Mouse (Mus musculus) liver, embryonic 12.5 days (tissue): ENCODE results near the gene Rps6kc1. TPM values are rescaled to one million over a fixed set of nuclear protein-coding genes. Genes with fewer than 3 reads are reported as not detected.

Experiments
- ATAC-seq: fragments of 200-750 bp; cut with Nextera tagmentation; 2 replicates; pipeline ENCODE4 v1.8.0; 2017; ENCODE audit warnings: moderate number of reproducible peaks, mild to moderate bottlenecking, moderate library complexity
- H3K27ac ChIP-seq: fragments of 300-500 bp; sonication (generic); 2 replicates; pipeline ENCODE4 v1.5.1; 2016; ENCODE audit warnings: mild to moderate bottlenecking
- H3K27me3 ChIP-seq: fragments of 300-500 bp; sonication (generic); replicated peaks from 2 replicates; pipeline ENCODE4 v1.6.1; 2016; ENCODE audit warnings: mild to moderate bottlenecking, moderate library complexity
- H3K36me3 ChIP-seq: fragments of 300-500 bp; sonication (generic); 2 replicates; pipeline ENCODE4 v1.6.1; 2016; ENCODE audit warnings: mild to moderate bottlenecking, moderate library complexity
- H3K4me1 ChIP-seq: fragments of 300-500 bp; sonication (generic); 2 replicates; pipeline ENCODE4 v1.6.1; 2016
- H3K4me2 ChIP-seq: fragments of 300-500 bp; sonication (generic); 2 replicates; pipeline ENCODE4 v1.6.1; 2016; ENCODE audit warnings: mild to moderate bottlenecking, moderate library complexity
- H3K4me3 ChIP-seq: fragments of 300-500 bp; sonication (generic); 2 replicates; pipeline ENCODE4 v1.5.1; 2016; ENCODE audit warnings: mild to moderate bottlenecking, moderate library complexity
- H3K9ac ChIP-seq: fragments of 300-500 bp; sonication (generic); 2 replicates; pipeline ENCODE4 v1.6.1; 2016; ENCODE audit warnings: mild to moderate bottlenecking, moderate library complexity
- H3K9me3 ChIP-seq: fragments of 300-500 bp; sonication (generic); replicated peaks from 2 replicates; pipeline ENCODE4 v1.6.1; 2016; ENCODE audit warnings: mild to moderate bottlenecking, moderate library complexity
- WGBS: fragments of 180-500 bp; shearing (Covaris S2); methylation state at CpG from one replicate; pipeline ENCODE4 v1.1.7; 2016; ENCODE audit not compliant: insufficient replicate concordance; 5-methylcytosine and 5-hydroxymethylcytosine counted together
- polyA plus RNA-seq: library from polyadenylated mRNA; unstranded; fragments of >200 nt; fragmentation: Nextera tagmentation; extraction: Ambion mirVana; gene quantifications from 2 replicates; pipeline ENCODE4 v1.2.1, GENCODE M21; 2016

The Rps6kc1 gene
- polyA plus RNA-seq, 1 experiment from 2014 or later: 5.7 TPM

- WGBS: 68% methylated on average over 8 of the region's 8 CpGs
- H3K9me3 ChIP-seq: no peaks in the 10 kb centered on the region
These were observed 159.6 kb downstream of the Rps6kc1 start for GRCm38 (mm10) chr1:190751794-190752570.

GRCm38 (mm10) chr1:190748937-190749336 lies 162.6 kb downstream of the Rps6kc1 start:
- Histone ChIP-seq H3K27ac (no peak overlapping the region), H3K9me3 (no peaks in the 10 kb centered on the region), H3K27me3 (no peaks in the 10 kb centered on the region), H3K9ac (no peak overlapping the region), H3K4me2 (no peak overlapping the region), H3K4me3 (no peak overlapping the region), H3K4me1 (no peaks in the 10 kb centered on the region), H3K36me3 (no peaks in the 10 kb centered on the region)
- no peak for ATAC-seq
- 70% methylated on average over 10 of the region's 10 CpGs for WGBS

More at GRCm38 (mm10) chr1:190751794-190752570, 159.6 kb downstream of the Rps6kc1 start:
- Histone ChIP-seq H3K27me3 (no peaks in the 10 kb centered on the region), H3K4me3 (no peak overlapping the region), H3K9ac (no peak overlapping the region), H3K27ac (no peak overlapping the region), H3K36me3 (no peaks in the 10 kb centered on the region), H3K4me2 (no peak overlapping the region), H3K4me1 (no peaks in the 10 kb centered on the region)
- ATAC-seq: no peak

GRCm38 (mm10) chr1:190741421-190741820 lies 170.1 kb downstream of the Rps6kc1 start:
- 57% methylated on average over 5 of the region's 5 CpGs for WGBS
- no peak overlapping the region for H3K27ac ChIP-seq
- no peak overlapping the region for H3K9ac ChIP-seq
- H3K9me3 ChIP-seq: no peaks in the 10 kb centered on the region
- no peak for ATAC-seq
- no peak overlapping the region for H3K4me2 ChIP-seq
- no peaks in the 10 kb centered on the region for H3K27me3 ChIP-seq
- H3K36me3 ChIP-seq: no peaks in the 10 kb centered on the region
- H3K4me3 ChIP-seq: no peak overlapping the region
- no peaks in the 10 kb centered on the region for H3K4me1 ChIP-seq

GRCm38 (mm10) chr1:190732803-190733202 lies 178.8 kb downstream of the Rps6kc1 start:
- H3K4me1 ChIP-seq: no peaks in the 10 kb centered on the region

GRCm38 (mm10) chr1:190729516-190730088 lies 182.0 kb downstream of the Rps6kc1 start:
- Histone ChIP-seq H3K4me3 (no peak overlapping the region), H3K27me3 (no peaks in the 10 kb centered on the region), H3K4me2 (no peak overlapping the region), H3K9ac (no peak overlapping the region), H3K4me1 (no peaks in the 10 kb centered on the region), H3K27ac (no peak overlapping the region), H3K9me3 (no peaks in the 10 kb centered on the region), H3K36me3 (no peaks in the 10 kb centered on the region)
- WGBS: 65% methylated on average over 7 of the region's 7 CpGs
- ATAC-seq: no peak

More at GRCm38 (mm10) chr1:190732803-190733202, 178.8 kb downstream of the Rps6kc1 start:
- no peaks in the 10 kb centered on the region for H3K36me3 ChIP-seq
- H3K4me2 ChIP-seq: no peak overlapping the region
- WGBS: 41% methylated on average over 6 of the region's 6 CpGs
- no peak overlapping the region for H3K4me3 ChIP-seq
- no peak for ATAC-seq
- H3K27me3 ChIP-seq: no peaks in the 10 kb centered on the region
- H3K27ac ChIP-seq: no peak overlapping the region
- H3K9ac ChIP-seq: no peak overlapping the region
- no peaks in the 10 kb centered on the region for H3K9me3 ChIP-seq

- Histone ChIP-seq H3K36me3 (no peaks in the 10 kb centered on the region), H3K4me2 (no peak overlapping the region), H3K27me3 (no peaks in the 10 kb centered on the region), H3K9ac (no peak overlapping the region), H3K4me3 (no peak overlapping the region), H3K9me3 (no peaks in the 10 kb centered on the region), H3K4me1 (no peaks in the 10 kb centered on the region), H3K27ac (no peak overlapping the region)
- no peak for ATAC-seq
- 82% methylated on average over 4 of the region's 4 CpGs for WGBS
These were observed 183.4 kb downstream of the Rps6kc1 start for GRCm38 (mm10) chr1:190728111-190728651.

GRCm38 (mm10) chr1:190727385-190727784 lies 184.2 kb downstream of the Rps6kc1 start:
- 47% methylated on average over 2 of the region's 2 CpGs for WGBS
- H3K9me3 ChIP-seq: no peaks in the 10 kb centered on the region
- H3K4me3 ChIP-seq: no peak overlapping the region
- no peaks in the 10 kb centered on the region for H3K27me3 ChIP-seq
- H3K27ac ChIP-seq: no peak overlapping the region
- no peak overlapping the region for H3K9ac ChIP-seq
- ATAC-seq: no peak
- no peaks in the 10 kb centered on the region for H3K36me3 ChIP-seq
- H3K4me1 ChIP-seq: no peaks in the 10 kb centered on the region
- no peak overlapping the region for H3K4me2 ChIP-seq

GRCm38 (mm10) chr1:190724591-190725380 lies 186.8 kb downstream of the Rps6kc1 start:
- no peaks in the 10 kb centered on the region for H3K4me1 ChIP-seq
- H3K36me3 ChIP-seq: no peaks in the 10 kb centered on the region
- no peak overlapping the region for H3K4me3 ChIP-seq
- no peak overlapping the region for H3K4me2 ChIP-seq
- 55% methylated on average over 21 of the region's 21 CpGs for WGBS
- no peak overlapping the region for H3K27ac ChIP-seq
- H3K9me3 ChIP-seq: no peaks in the 10 kb centered on the region
- no peak for ATAC-seq
- no peak overlapping the region for H3K9ac ChIP-seq
- no peaks in the 10 kb centered on the region for H3K27me3 ChIP-seq

GRCm38 (mm10) chr1:190723926-190724430 lies 187.6 kb downstream of the Rps6kc1 start:
- Histone ChIP-seq H3K9me3 (no peaks in the 10 kb centered on the region), H3K27ac (no peak overlapping the region), H3K9ac (no peak overlapping the region), H3K36me3 (no peaks in the 10 kb centered on the region), H3K4me2 (no peak overlapping the region), H3K4me1 (no peaks in the 10 kb centered on the region), H3K27me3 (no peaks in the 10 kb centered on the region), H3K4me3 (no peak overlapping the region)
- no peak for ATAC-seq
- WGBS: 69% methylated on average over 7 of the region's 7 CpGs

GRCm38 (mm10) chr1:190713848-190714247 lies 197.7 kb downstream of the Rps6kc1 start:
- WGBS: 63% methylated on average over 6 of the region's 6 CpGs

GRCm38 (mm10) chr1:190697576-190697975 lies 214.0 kb downstream of the Rps6kc1 start:
- no peaks in the 10 kb centered on the region for H3K4me1 ChIP-seq
- H3K9ac ChIP-seq: no peak overlapping the region
- no peaks in the 10 kb centered on the region for H3K27me3 ChIP-seq
- no peak overlapping the region for H3K4me2 ChIP-seq
- H3K27ac ChIP-seq: no peak overlapping the region
- ATAC-seq: no peak
- H3K9me3 ChIP-seq: no peaks in the 10 kb centered on the region
- WGBS: 29% methylated on average over 6 of the region's 6 CpGs
- H3K4me3 ChIP-seq: no peak overlapping the region
- H3K36me3 ChIP-seq: no peaks in the 10 kb centered on the region

More at GRCm38 (mm10) chr1:190713848-190714247, 197.7 kb downstream of the Rps6kc1 start:
- Histone ChIP-seq H3K27me3 (no peaks in the 10 kb centered on the region), H3K4me3 (no peak overlapping the region), H3K27ac (no peak overlapping the region), H3K36me3 (no peaks in the 10 kb centered on the region), H3K4me1 (no peaks in the 10 kb centered on the region), H3K4me2 (no peak overlapping the region), H3K9me3 (no peaks in the 10 kb centered on the region), H3K9ac (no peak overlapping the region)
- ATAC-seq: no peak
